Mouse (Mus musculus) liver, postnatal 0 days (tissue): Measurements from ENCODE around the gene Slc23a2.

Experiments used
- CTCF ChIP-seq: sonication (generic); IDR thresholded peaks from 2 replicates; pipeline ENCODE4 v1.5.1; 2016; ENCODE audit warnings: antibody characterized with exemption, low read depth
- EP300 ChIP-seq: IDR thresholded peaks from 2 replicates; pipeline ENCODE4 v1.6.1; 2016; ENCODE audit warnings: antibody characterized with exemption, low read depth, mild to moderate bottlenecking

- no peak for TF ChIP-seq CTCF
- TF ChIP-seq EP300: no peak
Measured at GRCm38 (mm10) chr2:132115936-132116335, 29.0 kb downstream of the Slc23a2 start.
